Mouse (Mus musculus): ENCODE data around the gene Helz2.

DNA sequence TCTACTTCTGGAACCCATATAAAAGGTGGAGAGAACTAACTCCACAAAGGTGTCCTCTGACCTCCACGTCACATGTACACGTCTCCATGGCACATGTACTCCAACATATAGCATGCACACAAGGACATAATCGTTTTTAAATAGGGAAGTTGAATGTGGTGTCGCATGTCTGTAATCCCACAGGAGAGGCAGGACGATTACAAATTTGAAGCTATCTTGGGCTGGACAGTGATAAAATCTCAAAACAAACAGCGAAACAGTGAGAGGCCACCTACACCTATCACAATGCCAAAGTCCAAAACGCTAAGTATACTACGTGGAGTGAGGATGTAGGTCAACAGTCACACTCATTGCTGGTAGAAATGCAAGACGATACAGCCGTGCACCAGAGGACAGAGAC is 7.4 kb upstream of the Helz2 start:
- TF ChIP-seq POLR2A (IDR thresholded peaks at IDR 0.05; ENCODE audit: borderline replicate concordance, control insufficient read depth, low read depth, low read length) (no peak), CTCF (IDR thresholded peaks at IDR 0.05; ENCODE audit: control insufficient read depth, insufficient read depth, low read length) (no peak)

All from bone marrow, adult 2 months (tissue).